ENCODE assay signal across 23 mouse cellular contexts in the genomic region with DNA sequence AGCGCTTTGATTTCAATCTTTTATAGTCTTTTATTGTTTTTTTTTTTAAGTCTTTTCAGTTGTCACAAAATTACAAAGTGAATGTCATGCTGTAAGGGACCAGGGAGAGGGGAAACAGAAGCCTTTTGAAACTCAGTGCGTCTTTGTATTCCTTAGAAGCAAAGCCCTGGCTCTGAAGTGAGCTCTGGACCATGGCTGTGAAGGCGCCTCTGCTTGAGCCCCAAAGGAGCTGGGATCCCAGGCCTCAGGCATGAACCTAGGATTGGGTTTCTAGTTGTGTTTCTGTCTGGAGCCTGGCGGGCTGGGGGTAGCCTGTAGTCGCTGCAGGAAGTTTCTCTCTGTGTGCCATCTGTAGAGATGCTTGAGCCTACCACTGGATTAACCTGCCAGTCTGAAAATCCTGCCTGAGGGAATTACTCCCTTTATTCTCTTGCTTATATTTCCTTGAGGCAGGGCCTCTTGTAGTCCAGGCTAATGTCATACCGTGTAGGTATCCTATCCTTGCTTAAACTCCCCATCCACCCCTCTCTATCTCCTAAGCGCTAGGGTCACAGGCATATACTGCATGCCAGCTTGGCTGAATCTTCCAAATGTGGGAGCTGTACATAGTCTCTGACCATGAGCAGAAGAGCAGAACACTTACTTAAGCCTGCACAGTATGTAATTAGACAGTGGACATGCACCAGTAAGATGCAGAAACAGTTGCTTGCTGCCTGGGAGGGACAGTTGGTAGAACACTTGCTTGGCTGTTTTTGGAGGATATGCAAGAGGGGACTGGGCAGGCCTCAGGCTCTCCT.
A peak's percentile ranks its signal among the peaks of the same experiment; 100 is the strongest.
DNase-seq lines count a peak whose midpoint lies in the region; ATAC-seq and TF ChIP-seq lines count a peak whose summit lies in the region.
"Had no signal": no experiment of that assay in that cellular context is flagged by ENCODE, and none has a peak within 500 bp of the region (broad histone marks: within the 10 kb centered on the region; RNA-seq: fewer than 3 reads in every experiment).

No protein-coding gene starts in this region.

- ATAC-seq in hindbrain, embryonic 14.5 days (ENCODE audit: low FRiP score): no peak
- ATAC-seq in kidney, postnatal 0 days (replicated peaks; ENCODE audit: low FRiP score, low read depth): peak; percentile 52
- ATAC-seq in forebrain, embryonic 12.5 days (ENCODE audit: low FRiP score): no peak
- ATAC-seq in midbrain, embryonic 14.5 days (ENCODE audit: low FRiP score, low TSS enrichment): 0 out of 2 replicates have a peak, but pooled peaks have one; percentile 19
- ATAC-seq: CD4-positive, CD25-positive, alpha-beta regulatory T cell, adult 4 months; liver, postnatal 0 days; lung, postnatal 0 days had no signal

- H3K27ac ChIP-seq in hindbrain, embryonic 10.5 days: peak overlapping the region; percentile 54
- H3K27ac ChIP-seq in hindbrain, embryonic 14.5 days: no peak overlapping the region
- H3K27ac ChIP-seq in kidney, postnatal 0 days: no peak overlapping the region; the same call in 1 of the 2 replicates
- H3K27ac ChIP-seq in forebrain, embryonic 12.5 days: peak overlapping the region; percentile 53; the same call in 1 of the 2 replicates
- no peak overlapping the region for H3K27ac ChIP-seq in midbrain, embryonic 14.5 days (replicated peaks; ENCODE audit: low read depth, low read length)
- H3K27ac ChIP-seq: heart, adult 2 months; heart, embryonic 13.5 days; hindbrain, embryonic 13.5 days; left cerebral cortex, adult 2 months; macrophage had no signal

- no peak for DNase-seq in hindbrain, embryonic 10.5 days (ENCODE audit: low spot score)
- no peak for DNase-seq in hindbrain, embryonic 14.5 days (ENCODE audit: low spot score)
- peak; percentile 32 for DNase-seq in kidney, postnatal 0 days (ENCODE audit: low spot score)
- no peak for DNase-seq in kidney, postnatal 25 days
- peak; percentile 37 for DNase-seq in midbrain, embryonic 14.5 days
- no peak for DNase-seq in adrenal gland, postnatal 4 days (ENCODE audit: low spot score in 2 of 2)
- DNase-seq: adrenal gland, postnatal 14 days; cerebellum, adult 9-10 months; gastrocnemius, postnatal 36 days; heart, adult 2 months; heart, postnatal 14 days; kidney, postnatal 14 days; layer of hippocampus, adult 9-11 months; left cerebral cortex, postnatal 4 days; liver, postnatal 0 days had no signal

- H3K4me3 ChIP-seq in hindbrain, embryonic 10.5 days: no peak overlapping the region
- H3K4me3 ChIP-seq in hindbrain, embryonic 14.5 days (replicated peaks; ENCODE audit: low read length): no peak overlapping the region
- no peak overlapping the region for H3K4me3 ChIP-seq in kidney, postnatal 0 days (replicated peaks; ENCODE audit: low read depth, low read length)
- H3K4me3 ChIP-seq in forebrain, embryonic 12.5 days (replicated peaks): no peak overlapping the region
- H3K4me3 ChIP-seq in midbrain, embryonic 14.5 days (replicated peaks; ENCODE audit: low read depth, low read length): no peak overlapping the region
- H3K4me3 ChIP-seq: heart, adult 2 months; heart, embryonic 13.5 days; hindbrain, embryonic 13.5 days; left cerebral cortex, adult 2 months had no signal

- peaks cover 30% of the 10 kb centered on the region for H3K36me3 ChIP-seq in hindbrain, embryonic 10.5 days
- no peaks in the 10 kb centered on the region for H3K36me3 ChIP-seq in hindbrain, embryonic 14.5 days (replicated peaks; ENCODE audit: control insufficient read depth, insufficient read depth)
- peaks cover 42% of the 10 kb centered on the region for H3K36me3 ChIP-seq in kidney, postnatal 0 days (ENCODE audit: insufficient read depth, low read length)
- H3K36me3 ChIP-seq in forebrain, embryonic 12.5 days (replicated peaks): peaks cover 29% of the 10 kb centered on the region
- H3K36me3 ChIP-seq in midbrain, embryonic 14.5 days (ENCODE audit: control insufficient read depth, insufficient read depth, low read length): no peaks in the 10 kb centered on the region
- H3K36me3 ChIP-seq: hindbrain, embryonic 13.5 days had no signal

- TF ChIP-seq CTCF in kidney, postnatal 0 days (IDR thresholded peaks at IDR 0.05; ENCODE audit: low read depth): no peak

- peaks cover 14% of the 10 kb centered on the region for H3K4me1 ChIP-seq in hindbrain, embryonic 10.5 days (replicated peaks)
- no peaks in the 10 kb centered on the region for H3K4me1 ChIP-seq in hindbrain, embryonic 14.5 days (replicated peaks; ENCODE audit: control insufficient read depth, insufficient read depth, low read length)
- H3K4me1 ChIP-seq in kidney, postnatal 0 days (replicated peaks; ENCODE audit: insufficient read depth, low read length): peaks cover 11% of the 10 kb centered on the region
- peaks cover 14% of the 10 kb centered on the region for H3K4me1 ChIP-seq in forebrain, embryonic 12.5 days
- H3K4me1 ChIP-seq in midbrain, embryonic 14.5 days (ENCODE audit: control insufficient read depth, insufficient read depth, low read length): peaks cover 7% of the 10 kb centered on the region; the same call in 1 of the 2 replicates

- WGBS in hindbrain, embryonic 10.5 days: 67% methylated on average over 7 of the region's 7 CpGs
- 61% methylated on average over 7 of the region's 7 CpGs for WGBS in hindbrain, embryonic 14.5 days
- WGBS in kidney, postnatal 0 days: 73% methylated on average over 7 of the region's 7 CpGs
- WGBS in forebrain, embryonic 12.5 days: 58% methylated on average over 7 of the region's 7 CpGs
- WGBS in midbrain, embryonic 14.5 days: 32% methylated on average over 7 of the region's 7 CpGs

- H3K27me3 ChIP-seq in hindbrain, embryonic 10.5 days (ENCODE audit: insufficient read depth, poor library complexity, severe bottlenecking): no peaks in the 10 kb centered on the region
- H3K27me3 ChIP-seq in hindbrain, embryonic 14.5 days (ENCODE audit: control insufficient read depth, insufficient read depth, low read length): no peaks in the 10 kb centered on the region
- H3K27me3 ChIP-seq in kidney, postnatal 0 days (ENCODE audit: insufficient read depth, low read length): no peaks in the 10 kb centered on the region
- H3K27me3 ChIP-seq in forebrain, embryonic 12.5 days: no peaks in the 10 kb centered on the region
- no peaks in the 10 kb centered on the region for H3K27me3 ChIP-seq in midbrain, embryonic 14.5 days (ENCODE audit: control insufficient read depth, insufficient read depth, low read length)
- H3K27me3 ChIP-seq: heart, embryonic 13.5 days; hindbrain, embryonic 13.5 days had no signal

- no peaks in the 10 kb centered on the region for H3K9me3 ChIP-seq in hindbrain, embryonic 10.5 days
- no peaks in the 10 kb centered on the region for H3K9me3 ChIP-seq in hindbrain, embryonic 14.5 days (ENCODE audit: control insufficient read depth, low read length)
- no peaks in the 10 kb centered on the region for H3K9me3 ChIP-seq in kidney, postnatal 0 days (replicated peaks; ENCODE audit: low read length)
- no peaks in the 10 kb centered on the region for H3K9me3 ChIP-seq in forebrain, embryonic 12.5 days
- H3K9me3 ChIP-seq in midbrain, embryonic 14.5 days (ENCODE audit: control insufficient read depth, low read length): no peaks in the 10 kb centered on the region
- H3K9me3 ChIP-seq: heart, embryonic 13.5 days; hindbrain, embryonic 13.5 days had no signal

- no peak overlapping the region for H3K9ac ChIP-seq in hindbrain, embryonic 14.5 days
- H3K9ac ChIP-seq in kidney, postnatal 0 days (ENCODE audit: low read depth, low read length): no peak overlapping the region
- no peak overlapping the region for H3K9ac ChIP-seq in forebrain, embryonic 12.5 days
- no peak overlapping the region for H3K9ac ChIP-seq in midbrain, embryonic 14.5 days (replicated peaks; ENCODE audit: low read length)
- H3K9ac ChIP-seq: heart, embryonic 13.5 days; hindbrain, embryonic 13.5 days; liver, postnatal 0 days had no signal

- H3K4me2 ChIP-seq in hindbrain, embryonic 14.5 days (replicated peaks): no peak overlapping the region
- H3K4me2 ChIP-seq in kidney, postnatal 0 days (ENCODE audit: low read length): no peak overlapping the region
- H3K4me2 ChIP-seq in forebrain, embryonic 12.5 days: no peak overlapping the region
- no peak overlapping the region for H3K4me2 ChIP-seq in midbrain, embryonic 14.5 days (ENCODE audit: low read length)
- H3K4me2 ChIP-seq: heart, embryonic 13.5 days; hindbrain, embryonic 13.5 days; liver, embryonic 11.5 days had no signal

Comparison
In these comparisons a context has a peak if more than half of its experiments do, and no peak if none do; other contexts are left out.
1. DNase-seq: peak in kidney, postnatal 0 days (single experiment) and midbrain, embryonic 14.5 days (single experiment); none in hindbrain, embryonic 10.5 days (single experiment), hindbrain, embryonic 14.5 days (single experiment), kidney, postnatal 25 days (0 of 2) and adrenal gland, postnatal 4 days (0 of 2).
2. H3K27ac ChIP-seq: peak in hindbrain, embryonic 10.5 days (single experiment) and forebrain, embryonic 12.5 days (single experiment); none in hindbrain, embryonic 14.5 days (single experiment), kidney, postnatal 0 days (single experiment) and midbrain, embryonic 14.5 days (single experiment).
3. ATAC-seq: peak in kidney, postnatal 0 days (single experiment) and midbrain, embryonic 14.5 days (single experiment); none in hindbrain, embryonic 14.5 days (single experiment) and forebrain, embryonic 12.5 days (single experiment).